Mouse (Mus musculus): Measurements from ENCODE around the gene Fuk.
"Not testable (repeated sequence)": the region's sequence is repeated elsewhere in the genome, so short reads cannot be mapped to it uniquely, and the experiment has no call there.

Fuk gene

DNA sequence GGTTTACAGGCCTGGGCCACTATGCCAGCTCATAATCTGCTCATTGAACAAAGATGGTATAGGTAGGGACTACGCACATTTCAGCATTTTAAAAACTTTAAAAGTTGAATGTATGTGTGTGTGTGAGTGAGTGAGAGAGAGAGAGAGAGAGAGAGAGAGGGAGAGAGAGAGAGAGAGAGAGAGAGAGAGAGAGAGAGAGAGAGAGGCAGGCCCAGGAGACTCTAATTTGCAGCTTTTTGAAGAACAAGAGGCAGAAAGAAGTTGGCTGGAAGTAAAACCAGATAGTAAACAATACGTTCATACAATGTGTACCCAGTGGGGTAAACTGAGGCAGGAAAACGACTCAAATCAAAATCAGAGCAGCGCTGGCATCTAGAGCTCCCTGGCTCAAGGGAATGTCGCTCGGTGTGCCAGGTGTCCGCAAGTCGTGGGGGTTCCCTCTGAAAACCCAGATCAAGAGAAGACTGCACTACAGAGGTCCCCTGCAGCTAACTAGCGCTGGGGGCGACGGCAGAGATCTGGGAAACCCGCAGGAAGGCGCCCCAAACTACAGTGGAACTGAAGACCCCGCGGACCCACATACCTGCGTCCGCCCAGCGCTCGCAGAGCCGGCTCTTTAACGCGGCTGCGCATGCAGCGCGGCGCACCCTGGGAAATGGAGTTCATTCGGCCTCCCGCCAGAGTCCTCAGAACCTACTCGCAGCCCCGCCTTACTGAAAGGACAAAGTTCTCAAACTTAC lies at the start of gene Fuk:
Gene Fuk, minus strand, starts transcription at position 650 of the 740 bp plus-strand sequence.
- peak; percentile 92 for DNase-seq (ENCODE audit: low spot score)

DNA sequence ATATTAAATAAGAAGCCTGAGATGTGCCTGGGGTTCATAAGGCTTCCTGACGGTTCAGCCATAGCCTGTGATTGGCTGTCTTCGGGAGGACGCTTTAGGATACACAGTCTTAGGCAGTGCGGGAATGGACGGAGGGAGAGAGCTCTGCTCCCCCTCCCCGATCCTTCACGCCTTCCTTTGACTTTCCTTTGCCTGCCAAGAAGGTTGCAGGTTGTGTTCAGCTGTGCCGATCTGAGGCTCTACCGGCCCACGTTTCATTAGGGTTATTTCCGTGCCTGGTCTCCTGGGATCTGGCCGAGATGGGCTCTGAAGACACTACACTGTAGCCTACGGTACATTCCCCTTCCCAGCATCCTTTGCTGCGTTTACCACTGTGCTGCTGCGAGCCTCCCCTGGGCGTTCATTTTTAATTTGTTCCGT lies 47.8 kb upstream of the Fuk start:
- DNase-seq (ENCODE audit: low spot score) = no peak

DNA sequence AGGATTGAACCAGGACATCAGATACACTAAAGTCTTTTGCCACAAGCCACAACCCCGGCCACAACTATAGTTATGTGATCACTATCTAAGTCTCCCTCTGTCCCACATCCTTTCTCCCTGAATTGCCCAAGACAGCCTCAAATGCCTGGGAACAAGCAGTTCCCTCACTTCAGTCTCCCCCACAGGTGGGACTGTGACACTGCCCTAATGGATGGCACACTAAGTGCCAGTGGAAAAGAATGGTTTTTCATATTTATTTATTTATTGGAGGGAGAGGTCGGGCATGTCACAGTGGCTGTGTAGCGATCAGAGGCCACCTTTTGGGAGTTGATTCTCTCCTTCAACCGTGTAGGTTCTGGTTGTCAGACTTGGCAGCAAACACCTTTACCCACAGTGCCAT lies 43.4 kb upstream of the Fuk start:
- peak; percentile 56 for DNase-seq (ENCODE audit: low spot score)

DNA sequence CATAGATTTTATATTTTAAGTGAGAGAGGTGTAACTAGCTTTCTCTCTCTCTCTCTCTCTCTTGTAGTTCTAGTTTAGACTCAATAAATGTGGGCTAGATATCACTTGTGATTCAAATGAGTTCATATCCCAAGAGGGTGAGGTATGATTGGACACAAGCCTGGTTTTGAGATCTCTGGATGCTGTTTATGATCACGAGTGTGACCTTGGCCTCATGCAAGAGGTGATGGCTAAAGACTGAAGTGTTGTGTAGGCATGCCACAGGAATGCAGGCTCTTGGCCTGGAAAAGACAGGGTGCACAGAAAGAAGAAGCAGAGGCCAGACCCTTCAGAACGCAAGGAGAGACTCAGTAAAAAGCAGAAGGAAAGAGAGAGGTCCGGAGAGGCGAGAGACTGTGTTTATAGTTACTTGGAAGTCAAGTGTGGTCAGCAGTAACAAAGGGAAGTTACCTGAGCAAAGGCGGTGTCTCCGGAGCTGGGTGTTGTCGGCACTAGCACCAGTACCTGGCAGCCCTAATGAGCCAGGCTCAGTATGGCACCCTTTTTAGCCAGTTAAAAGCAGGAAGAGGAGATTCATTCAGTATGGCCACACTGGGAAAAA lies 42.1 kb upstream of the Fuk start:
- DNase-seq (ENCODE audit: low spot score) = peak; percentile 42

DNA sequence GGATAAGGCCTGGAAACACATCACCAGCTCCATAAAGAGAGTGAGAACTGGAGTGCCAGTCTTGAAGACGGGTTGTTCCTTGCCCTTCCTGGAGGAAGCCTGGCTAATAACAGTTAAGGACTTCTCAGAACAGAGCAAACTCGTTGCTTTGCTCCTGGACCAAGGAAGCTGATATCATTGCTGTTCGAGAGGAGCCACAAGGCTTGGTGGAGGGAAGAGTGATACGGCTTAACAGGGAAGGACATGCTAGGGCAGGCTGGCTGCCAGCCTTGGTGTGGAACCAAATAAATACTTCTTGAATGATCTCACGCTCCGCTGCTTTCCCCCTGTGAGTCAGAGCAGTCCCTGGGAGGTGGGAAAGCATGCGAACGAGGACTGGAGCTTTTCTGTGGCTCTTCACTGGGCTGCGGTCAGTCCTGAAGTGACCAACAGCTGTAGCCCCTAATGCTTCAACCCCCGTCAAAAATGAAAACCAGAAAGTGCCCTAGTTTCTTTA lies 39.2 kb upstream of the Fuk start:
- DNase-seq (ENCODE audit: low spot score) = peak; percentile 85

DNA sequence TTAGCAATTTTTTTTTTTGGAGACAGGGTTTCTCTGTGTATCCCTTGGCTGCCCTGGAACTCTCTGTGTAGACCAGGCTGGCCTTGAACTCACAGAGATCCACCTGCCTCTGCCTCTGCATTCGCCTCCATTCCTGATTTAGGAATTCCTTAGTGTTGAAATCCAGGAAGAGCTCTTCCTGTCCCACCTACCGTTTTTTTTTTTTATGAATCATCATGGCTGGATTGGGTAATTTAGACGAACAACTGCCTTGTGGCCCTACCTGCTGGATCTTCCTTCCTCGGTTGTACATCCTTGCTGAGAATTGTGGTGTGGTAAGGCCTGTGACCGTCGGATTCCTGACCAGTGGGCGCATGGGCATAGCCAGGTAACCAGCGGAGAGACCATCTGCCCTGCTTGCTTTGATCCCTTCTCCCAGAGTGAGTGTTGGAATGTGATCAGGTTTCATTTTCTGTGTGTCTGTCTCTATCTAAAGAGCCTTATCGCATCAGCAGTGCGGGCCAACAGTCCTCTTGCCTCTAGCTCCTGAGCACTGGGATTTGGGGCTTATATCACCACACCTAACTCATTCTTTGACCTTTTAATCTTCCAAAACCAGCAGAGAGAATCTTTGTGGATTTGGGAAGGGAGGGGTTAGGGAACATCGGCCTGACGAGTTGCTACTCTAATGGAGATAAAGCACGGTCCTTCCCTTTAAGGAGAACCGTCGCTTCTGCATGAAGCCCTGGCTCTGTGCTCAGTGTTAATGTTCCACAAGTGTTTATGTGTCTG lies 38.6 kb upstream of the Fuk start:
- DNase-seq (ENCODE audit: low spot score) = no peak

DNA sequence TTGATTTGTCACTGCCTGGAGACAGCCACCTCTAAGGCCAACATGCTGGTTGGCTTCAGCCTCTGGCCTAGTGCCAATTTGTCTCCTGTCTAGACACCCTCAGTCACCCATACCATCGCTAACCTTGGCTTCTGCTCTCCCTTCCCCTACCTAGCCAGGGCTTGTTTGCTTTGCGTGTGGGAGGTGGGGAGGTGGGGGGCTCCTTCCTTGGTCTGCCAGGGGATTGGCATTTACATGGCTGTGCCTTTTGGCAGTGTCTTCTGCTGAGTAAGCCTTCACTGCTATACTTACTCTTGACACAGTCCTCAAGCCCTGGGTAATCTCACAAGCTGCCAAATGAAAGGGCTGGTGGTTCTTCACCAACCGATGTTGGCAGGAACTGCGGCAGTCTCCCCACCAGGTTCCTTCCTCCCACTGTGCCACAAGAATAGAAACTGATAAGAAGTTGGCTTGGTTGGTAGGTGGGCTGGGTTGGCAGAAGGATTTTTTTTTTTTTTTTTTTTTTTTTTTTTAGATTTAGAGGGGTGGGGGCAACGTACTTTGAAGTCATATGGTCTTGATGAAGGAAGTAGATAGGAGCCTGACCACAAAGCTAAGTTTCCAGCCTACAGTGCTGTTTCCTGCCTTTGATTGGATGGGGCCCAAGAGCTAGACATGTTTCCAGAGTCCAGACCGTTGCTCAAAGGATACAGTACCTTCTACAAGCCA lies 36.7 kb upstream of the Fuk start:
- peak; percentile 80 for DNase-seq (ENCODE audit: low spot score)

DNA sequence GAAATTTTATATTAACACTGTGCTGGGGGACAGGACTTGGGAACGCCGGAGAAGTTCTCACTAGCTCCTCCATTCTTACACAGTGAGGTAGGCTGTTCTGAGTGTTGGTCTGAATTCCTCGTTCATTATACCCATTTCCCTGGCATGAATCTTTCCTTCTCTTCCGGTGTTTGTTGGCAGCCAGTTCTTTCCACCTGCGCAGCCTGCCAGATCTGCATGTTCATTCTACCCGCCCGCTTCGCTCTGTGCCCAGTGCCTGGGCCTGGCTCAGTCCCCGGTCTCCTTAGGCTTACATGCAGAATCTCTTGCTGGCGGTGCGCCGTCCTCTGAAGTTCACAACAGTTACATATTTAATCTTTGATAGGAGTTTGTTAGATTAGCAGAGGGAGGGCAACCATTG lies 33.9 kb upstream of the Fuk start:
- DNase-seq (ENCODE audit: low spot score) = no peak

DNA sequence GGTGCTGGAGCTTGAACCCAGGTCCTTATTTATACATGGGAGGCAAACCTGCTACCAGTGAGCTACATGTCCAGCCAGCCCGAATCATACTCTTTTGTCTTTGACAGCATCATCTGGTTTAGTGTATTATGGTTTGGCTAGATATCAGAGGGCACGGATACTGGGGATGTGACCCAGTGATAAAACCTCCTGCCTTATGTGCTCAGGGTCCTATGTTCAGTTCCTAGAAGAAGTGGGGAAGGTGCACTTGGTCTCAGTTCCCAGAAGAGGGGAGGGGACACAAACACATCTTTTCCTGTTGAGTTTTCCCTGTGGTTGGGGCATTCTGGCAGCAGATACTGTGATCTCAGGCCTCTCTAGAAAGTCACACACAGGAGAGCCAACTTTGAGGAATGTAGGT lies 31.0 kb upstream of the Fuk start:
- DNase-seq (ENCODE audit: low spot score) = no peak

DNA sequence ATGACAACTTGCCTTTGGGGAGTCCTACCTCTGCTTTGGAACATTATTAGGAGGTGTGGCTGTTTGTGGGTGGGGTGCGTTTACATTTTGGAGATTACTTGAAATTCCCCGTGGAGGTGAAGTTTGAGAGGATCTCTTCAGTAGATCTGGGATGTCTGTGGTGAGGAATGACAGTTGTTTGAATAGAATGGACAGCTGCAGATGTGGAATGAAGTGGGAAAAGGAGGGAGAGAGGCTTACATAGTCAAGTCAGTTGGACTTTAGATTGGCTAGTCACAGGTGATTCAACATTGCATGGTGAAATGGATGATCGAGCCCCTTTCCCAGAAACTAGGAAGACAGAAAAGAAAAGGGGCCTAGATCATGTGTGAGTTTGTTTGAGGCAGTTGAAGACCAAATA lies 30.2 kb upstream of the Fuk start:
- no peak for DNase-seq (ENCODE audit: low spot score)

DNA sequence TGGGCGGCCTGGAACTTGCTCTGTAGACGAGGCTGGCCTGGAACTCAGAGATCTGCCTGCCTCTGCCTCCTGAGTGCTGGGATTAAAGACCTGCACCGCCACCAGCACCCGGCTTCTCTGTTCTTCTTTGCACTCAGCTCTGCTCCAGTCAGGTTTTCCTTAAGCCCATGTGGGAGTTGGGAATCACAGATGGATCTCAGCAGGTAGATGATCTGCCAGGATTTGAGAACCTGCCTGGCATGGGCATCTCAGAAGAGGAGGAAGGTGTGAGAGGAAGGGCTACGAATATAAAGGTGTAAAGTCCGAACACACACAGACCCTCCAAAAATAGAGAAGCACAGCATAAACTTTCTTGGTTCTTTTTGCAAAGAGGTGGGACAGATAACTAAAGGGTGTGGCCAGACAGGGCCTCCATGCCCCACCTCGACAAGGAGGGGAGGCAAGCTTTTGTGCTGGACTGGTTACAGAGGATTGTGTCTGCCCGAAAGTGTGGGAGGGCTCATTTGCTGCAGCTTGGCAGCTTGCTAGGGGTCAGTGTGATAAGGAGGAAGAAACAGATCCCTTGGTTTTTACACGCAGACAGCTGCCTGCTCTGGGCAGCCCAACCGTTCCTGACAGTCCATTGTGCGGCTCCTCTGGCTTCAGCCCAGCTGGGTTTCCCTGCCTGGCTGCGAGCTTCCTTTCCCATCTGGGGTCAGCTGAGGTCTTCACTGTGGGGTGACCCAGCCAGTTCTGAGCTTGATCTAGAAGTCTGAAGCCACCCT lies 29.1 kb upstream of the Fuk start:
- DNase-seq (ENCODE audit: low spot score) = peak; percentile 75

DNA sequence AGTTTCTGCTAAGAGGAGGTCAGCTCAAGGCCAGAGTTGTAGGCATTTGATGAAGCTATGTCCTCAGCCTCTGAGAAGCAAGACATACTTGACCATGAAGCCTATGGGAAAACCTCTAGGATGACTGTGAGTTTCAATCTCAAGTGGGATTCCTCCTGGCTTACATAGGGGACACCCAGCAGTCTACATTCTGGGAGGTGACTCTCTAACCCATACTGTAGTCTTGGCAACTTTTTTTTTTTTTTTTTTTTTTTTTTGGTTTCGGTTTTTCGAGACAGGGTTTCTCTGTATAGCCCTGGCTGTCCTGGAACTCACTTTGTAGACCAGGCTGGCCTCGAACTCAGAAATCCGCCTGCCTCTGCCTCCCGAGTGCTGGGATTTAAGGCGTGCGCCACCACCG lies 27.4 kb upstream of the Fuk start:
- not testable (repeated sequence) for DNase-seq (ENCODE audit: low spot score)

DNA sequence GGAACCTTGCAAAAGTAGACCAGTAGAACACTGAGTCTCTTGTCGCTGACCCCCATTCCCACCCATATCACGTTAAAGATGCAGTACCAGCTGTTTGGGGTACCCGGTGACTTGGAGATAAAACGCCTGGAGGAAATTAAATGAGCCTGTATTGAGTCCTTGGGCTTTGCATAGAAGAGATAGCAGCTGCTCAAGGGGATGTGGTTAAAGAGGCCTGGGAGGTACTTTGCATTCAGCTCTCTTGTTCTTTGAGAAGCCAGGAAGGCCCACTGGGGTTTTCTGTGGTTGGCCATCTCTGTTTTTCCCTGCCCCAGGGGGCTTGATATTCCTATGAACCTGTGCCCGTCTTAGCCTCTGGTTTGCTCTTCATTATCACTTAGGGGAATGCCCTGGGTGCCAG lies 26.8 kb upstream of the Fuk start:
- DNase-seq (ENCODE audit: low spot score) = no peak

DNA sequence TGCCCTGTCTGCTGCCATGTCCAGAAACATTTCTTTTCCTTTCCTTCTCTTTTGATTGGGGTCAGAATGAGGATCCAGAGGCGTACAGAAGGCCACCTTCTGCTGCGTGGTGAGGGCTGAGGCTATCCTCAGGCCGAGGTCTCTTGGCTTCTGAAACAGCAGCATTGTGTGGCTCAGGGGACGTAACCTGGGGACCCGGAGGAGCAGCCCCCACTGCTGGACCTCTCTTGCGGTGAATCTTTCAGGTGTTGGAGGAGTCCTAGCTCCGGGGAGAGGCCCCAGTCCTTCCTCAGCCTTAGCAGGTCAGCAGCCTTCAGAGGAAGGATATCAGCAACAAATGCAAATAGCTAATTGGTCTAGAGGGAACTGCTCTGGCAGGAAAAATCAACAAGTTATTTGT lies 26.1 kb upstream of the Fuk start:
- DNase-seq (ENCODE audit: low spot score) = no peak

DNA sequence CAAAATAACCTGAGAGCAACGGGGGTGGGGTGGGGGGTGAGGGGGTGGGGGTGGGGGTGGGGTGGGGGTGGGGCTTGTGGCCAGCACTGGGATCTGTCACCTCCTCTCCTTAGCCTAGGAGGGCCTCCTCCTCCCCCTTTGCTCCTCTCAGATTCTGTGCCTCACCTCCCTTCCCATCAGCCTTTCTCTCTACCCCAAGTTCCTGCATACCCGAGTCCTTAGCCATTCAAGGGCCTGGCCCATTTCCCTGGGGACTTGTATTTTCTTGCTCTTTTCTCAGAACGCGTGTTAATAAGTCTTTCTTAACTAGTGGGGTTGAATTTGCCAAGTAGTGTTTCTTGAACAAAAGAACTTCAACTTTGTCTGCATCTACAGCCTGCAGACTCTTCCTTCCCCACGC lies 24.4 kb upstream of the Fuk start:
- DNase-seq (ENCODE audit: low spot score) = peak; percentile 71

DNA sequence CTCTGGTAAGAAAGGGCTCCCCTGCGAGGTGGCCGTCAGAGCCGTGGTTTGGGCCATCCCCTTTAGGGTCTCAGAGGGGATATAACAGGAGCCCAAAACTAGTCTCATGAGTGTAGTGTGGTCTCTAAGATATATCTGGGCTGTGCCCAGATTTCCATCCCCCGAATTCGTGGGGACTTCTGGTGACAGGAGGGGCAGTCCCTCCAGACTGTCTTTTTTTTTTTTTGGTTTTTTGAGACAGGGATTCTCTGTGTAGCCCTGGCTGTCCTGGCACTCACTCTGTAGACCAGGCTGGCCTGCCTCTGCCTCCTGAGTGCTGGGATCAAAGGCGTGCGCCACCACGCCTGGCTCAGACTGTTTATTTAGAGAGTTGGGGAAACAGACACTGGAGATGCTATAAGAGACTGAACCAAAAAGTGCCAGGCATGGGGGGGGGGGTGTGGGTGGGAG lies 23.4 kb upstream of the Fuk start:
- DNase-seq (ENCODE audit: low spot score) = no peak

DNA sequence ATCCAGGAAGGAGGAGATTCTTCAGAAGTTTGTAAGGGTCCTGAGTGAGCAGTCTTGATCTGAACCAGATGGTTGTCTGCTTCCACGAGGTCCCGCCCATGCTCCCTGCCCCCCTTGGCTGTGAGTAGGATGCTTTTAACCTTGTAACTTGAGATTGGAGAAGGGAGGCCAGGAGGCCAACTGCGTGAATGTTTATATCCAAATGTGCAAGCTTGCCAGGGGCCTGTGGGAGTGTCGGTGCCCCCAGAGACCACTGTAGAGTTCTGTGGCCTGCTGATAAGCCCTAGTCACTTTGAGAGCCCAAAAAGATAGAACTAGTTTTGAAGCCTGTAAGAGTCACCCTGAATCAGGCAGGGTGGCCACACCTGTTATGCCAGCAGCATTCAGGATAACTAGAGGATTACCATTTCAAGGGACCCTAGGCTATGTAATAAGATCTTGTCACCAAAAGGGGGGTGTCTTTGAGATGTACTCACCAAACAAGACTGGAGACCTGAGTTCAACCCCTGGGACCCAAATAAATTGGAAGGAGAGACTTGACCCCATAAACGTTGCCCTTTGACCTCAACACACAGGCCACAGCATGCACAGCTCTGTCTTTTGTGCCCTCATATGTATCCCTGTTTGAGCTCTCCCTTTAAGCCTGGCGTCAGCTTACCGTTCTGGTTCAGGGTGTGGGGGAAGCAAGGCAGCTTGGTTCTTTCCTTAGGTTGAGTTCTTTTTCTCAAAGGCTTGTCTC lies 19.4 kb upstream of the Fuk start:
- peak; percentile 66 for DNase-seq (ENCODE audit: low spot score)

DNA sequence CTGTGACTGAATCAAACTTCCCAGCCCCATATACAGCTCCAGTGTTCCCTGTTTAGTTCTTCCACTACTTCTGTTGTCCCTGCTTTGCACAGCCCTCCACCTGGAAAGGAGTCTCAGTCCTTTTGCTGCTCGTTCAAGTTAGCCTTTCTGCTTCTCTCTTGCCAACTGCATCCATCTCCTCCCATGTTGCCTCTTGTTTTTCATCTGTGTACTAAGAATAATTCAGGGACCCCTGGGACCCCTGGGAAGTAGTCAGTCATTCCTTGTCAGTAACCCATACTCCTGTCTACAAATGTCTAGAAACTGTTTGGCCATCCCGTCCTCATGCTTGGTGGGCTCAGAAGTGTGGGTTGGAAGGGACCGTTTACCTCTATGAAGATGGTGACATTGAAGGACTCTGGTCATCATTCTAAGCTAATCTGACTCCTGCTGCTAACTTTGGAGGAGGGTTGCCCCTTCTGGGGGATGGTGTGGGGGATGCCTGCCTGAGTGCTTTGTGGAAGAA lies 18.5 kb upstream of the Fuk start:
- no peak for DNase-seq (ENCODE audit: low spot score)

DNA sequence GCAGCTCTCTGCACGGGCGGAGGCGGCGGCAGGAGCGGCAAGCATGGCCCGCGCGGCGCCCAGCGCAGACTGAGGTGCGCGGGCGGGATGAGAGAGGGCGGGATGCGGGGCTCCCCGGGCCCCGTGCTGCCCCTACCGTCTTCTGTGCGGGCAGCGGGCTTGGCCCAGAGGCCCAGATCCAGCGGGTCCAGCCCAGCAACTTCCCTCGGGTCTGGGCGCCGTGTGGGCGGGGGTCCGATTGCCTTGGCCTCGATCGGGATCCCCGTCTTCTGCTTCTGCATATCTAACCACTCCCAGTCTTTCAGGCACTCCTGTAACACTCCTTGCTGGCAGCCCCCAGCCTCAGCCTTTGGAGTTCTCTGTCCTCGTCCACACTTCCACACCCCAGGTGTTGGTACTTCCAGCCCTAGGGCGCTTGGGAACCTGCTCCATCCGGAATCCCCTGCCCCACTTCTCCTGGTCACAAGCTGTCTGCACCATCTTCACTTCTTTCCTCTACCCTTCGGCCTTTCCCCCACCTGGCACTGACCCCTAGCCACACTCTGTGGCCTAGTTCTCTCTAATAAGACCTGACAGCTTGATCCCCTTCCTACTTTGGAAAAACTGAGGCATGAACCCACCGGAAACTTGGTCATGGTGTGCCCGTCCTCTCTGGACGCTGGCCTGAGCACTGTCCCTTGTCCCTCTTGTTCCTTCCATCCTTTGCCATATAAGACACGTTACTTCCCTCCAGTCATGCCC lies 17.9 kb upstream of the Fuk start:
- peak; percentile 76 for DNase-seq (ENCODE audit: low spot score)

All from adipocyte (in vitro differentiated cells).